Mouse (Mus musculus): ENCODE measurements around the gene Scd1. TPM values are rescaled to one million over a fixed set of nuclear protein-coding genes. Genes with fewer than 3 reads are reported as not detected.
A peak's percentile ranks its signal among the peaks of the same experiment; 100 is the strongest.

The Scd1 gene
- polyA plus RNA-seq, 1 experiment from 2014 or later: 2.8 TPM

DNA sequence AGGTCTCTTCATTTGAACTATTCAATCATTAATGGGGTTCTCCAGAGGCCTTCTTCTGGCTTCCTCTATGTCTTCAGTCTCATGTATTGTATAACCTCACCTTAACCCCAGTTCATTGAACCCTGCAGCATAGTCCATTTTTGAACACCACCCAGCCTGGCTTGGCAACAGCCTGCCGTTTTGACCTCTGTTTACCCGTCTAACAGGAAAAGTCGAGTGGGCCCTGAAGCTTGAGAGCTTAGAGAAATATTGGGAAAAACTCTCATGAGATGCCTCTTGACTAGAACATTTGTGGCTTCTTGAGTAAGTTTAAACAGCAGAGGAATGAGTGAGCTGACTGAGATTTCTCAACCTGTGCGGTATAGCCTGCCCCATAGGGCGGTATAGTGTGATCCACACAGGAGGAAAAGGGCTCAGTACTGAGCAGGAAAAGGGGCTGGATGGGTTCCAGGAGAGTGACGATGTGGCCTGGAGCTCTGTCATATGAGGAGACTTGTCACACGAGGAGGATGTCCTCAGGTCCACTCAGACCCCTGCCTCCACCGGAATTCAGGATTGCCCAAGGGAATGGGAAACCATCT, 14.5 kb upstream of the Scd1 start:
- DNase-seq (ENCODE audit: low spot score): no peak

DNA sequence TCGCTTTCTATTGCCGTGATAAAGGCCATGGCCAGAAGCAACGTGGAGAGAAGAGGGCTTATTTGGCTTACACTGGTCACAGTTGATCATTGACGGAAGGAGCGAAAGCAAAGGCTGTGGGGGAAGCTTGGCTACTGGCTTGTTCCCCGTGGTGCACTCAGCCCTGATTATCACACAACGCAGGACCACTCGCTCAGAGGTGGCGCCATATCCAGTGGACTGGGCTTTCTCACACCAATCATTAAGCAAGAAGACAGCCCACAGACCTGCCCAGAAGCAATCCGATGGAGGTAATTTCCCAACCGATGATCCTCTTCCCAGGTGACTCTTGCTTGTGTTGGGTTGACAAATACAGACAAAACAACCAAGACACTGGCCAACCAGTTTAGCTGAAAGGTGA, 11.9 kb upstream of the Scd1 start:
- no peak overlapping the region for H3K27ac ChIP-seq (ENCODE audit: low read depth, low read length)
- no peaks in the 10 kb centered on the region for H3K27me3 ChIP-seq (replicated peaks; ENCODE audit: control insufficient read depth, insufficient read depth, low read length)
- no peaks in the 10 kb centered on the region for H3K36me3 ChIP-seq (ENCODE audit: control insufficient read depth, insufficient read depth, low read length)
- H3K9ac ChIP-seq (ENCODE audit: low read length): no peak overlapping the region
- WGBS: 55% methylated on average over 11 of the region's 11 CpGs
- H3K4me2 ChIP-seq (ENCODE audit: low read length): no peak overlapping the region
- no peaks in the 10 kb centered on the region for H3K4me1 ChIP-seq (ENCODE audit: control insufficient read depth, insufficient read depth, low read length)
- ATAC-seq (no peak), DNase-seq (ENCODE audit: low spot score) (no peak)
- H3K4me3 ChIP-seq (ENCODE audit: low read depth, low read length): no peak overlapping the region
- no peaks in the 10 kb centered on the region for H3K9me3 ChIP-seq (replicated peaks; ENCODE audit: control insufficient read depth, low read length)

More for the DNA sequence above, 14.5 kb upstream of the Scd1 start:
- Histone ChIP-seq H3K36me3 (ENCODE audit: control insufficient read depth, insufficient read depth, low read length) (no peaks in the 10 kb centered on the region), H3K4me3 (ENCODE audit: low read depth, low read length) (no peak overlapping the region), H3K9ac (ENCODE audit: low read length) (no peak overlapping the region), H3K27ac (ENCODE audit: low read depth, low read length) (no peak overlapping the region), H3K27me3 (replicated peaks; ENCODE audit: control insufficient read depth, insufficient read depth, low read length) (no peaks in the 10 kb centered on the region), H3K4me1 (ENCODE audit: control insufficient read depth, insufficient read depth, low read length) (no peaks in the 10 kb centered on the region), H3K9me3 (replicated peaks; ENCODE audit: control insufficient read depth, low read length) (no peaks in the 10 kb centered on the region), H3K4me2 (ENCODE audit: low read length) (no peak overlapping the region)
- 88% methylated on average over 8 of the region's 8 CpGs for WGBS
- ATAC-seq: no peak

DNA sequence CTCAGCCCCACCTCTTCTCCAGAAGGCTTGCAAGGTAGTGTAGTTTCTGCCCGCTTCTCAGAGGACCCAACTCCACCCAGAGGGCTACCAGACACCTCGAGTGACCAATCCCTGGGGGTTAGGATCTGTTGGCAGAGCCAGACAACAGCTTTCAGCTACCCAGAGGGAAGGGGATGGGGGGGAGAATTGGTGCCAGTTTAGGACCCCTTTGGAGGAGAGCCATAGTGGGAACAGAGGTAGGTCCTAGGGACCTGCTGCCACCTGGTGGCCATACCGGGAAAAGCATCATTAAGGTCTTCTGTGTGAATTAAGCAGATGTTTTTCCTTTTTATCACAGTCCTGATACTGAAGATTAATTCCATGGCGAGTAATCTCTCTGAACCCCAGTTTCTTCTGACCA, 11.3 kb upstream of the Scd1 start:
- WGBS: 20% methylated on average over 4 of the region's 4 CpGs
- Histone ChIP-seq H3K27me3 (replicated peaks; ENCODE audit: control insufficient read depth, insufficient read depth, low read length) (no peaks in the 10 kb centered on the region), H3K9me3 (replicated peaks; ENCODE audit: control insufficient read depth, low read length) (no peaks in the 10 kb centered on the region), H3K9ac (ENCODE audit: low read length) (no peak overlapping the region), H3K4me2 (ENCODE audit: low read length) (no peak overlapping the region), H3K4me3 (ENCODE audit: low read depth, low read length) (no peak overlapping the region), H3K36me3 (ENCODE audit: control insufficient read depth, insufficient read depth, low read length) (no peaks in the 10 kb centered on the region), H3K4me1 (ENCODE audit: control insufficient read depth, insufficient read depth, low read length) (no peaks in the 10 kb centered on the region), H3K27ac (ENCODE audit: low read depth, low read length) (no peak overlapping the region)
- DNase-seq (ENCODE audit: low spot score): peak; percentile 87
- no peak; the same call in 1 of the 2 replicates for ATAC-seq

DNA sequence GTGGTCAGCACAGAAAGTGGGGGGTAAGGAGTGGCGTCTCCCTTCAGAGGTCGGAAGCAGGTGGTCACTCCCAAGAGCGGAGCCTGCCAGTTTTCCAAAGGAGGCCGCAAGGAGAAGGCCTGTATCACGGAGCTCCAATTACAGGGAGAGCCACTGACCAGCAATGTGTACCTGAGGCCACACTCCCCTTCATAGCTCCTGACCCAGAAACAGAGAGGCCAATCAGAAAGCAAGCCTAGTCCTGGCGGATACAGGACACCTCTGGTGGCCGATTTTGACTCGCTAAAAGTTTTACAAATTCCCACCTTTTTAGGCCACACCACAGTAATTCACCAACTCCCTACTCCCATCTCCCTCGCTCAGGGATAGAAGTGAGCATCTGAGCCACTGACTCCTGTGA, 10.9 kb upstream of the Scd1 start:
- H3K9ac ChIP-seq (ENCODE audit: low read length): no peak overlapping the region
- H3K27me3 ChIP-seq (replicated peaks; ENCODE audit: control insufficient read depth, insufficient read depth, low read length): no peaks in the 10 kb centered on the region
- no peaks in the 10 kb centered on the region for H3K36me3 ChIP-seq (ENCODE audit: control insufficient read depth, insufficient read depth, low read length)
- H3K4me2 ChIP-seq (ENCODE audit: low read length): no peak overlapping the region
- H3K4me3 ChIP-seq (ENCODE audit: low read depth, low read length): no peak overlapping the region
- H3K27ac ChIP-seq (ENCODE audit: low read depth, low read length): no peak overlapping the region
- no peak for ATAC-seq
- 63% methylated on average over 9 of the region's 9 CpGs for WGBS
- H3K9me3 ChIP-seq (replicated peaks; ENCODE audit: control insufficient read depth, low read length): no peaks in the 10 kb centered on the region
- no peak for DNase-seq (ENCODE audit: low spot score)
- H3K4me1 ChIP-seq (ENCODE audit: control insufficient read depth, insufficient read depth, low read length): no peaks in the 10 kb centered on the region

DNA sequence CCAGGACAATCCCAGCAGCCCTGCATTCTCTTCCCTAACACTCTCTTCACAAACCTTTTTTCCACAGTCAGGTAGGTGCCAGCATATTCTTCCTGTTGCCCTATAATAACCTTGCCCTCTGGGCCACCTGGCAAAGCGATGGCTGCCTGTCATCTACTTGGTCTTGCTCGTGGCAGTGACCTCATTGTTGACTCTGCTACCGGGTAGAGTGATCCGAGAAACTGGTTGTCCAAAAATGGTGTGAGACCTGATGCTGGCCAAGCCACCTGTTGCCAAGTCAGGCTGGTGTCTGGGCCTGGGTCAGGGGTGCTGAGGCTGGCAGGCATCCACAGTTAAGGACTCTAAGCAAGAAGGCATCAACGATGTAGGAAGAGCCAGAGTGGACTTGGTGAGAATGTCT, 10.4 kb upstream of the Scd1 start:
- Histone ChIP-seq H3K9me3 (replicated peaks; ENCODE audit: control insufficient read depth, low read length) (no peaks in the 10 kb centered on the region), H3K4me2 (ENCODE audit: low read length) (no peak overlapping the region), H3K9ac (ENCODE audit: low read length) (no peak overlapping the region), H3K4me3 (ENCODE audit: low read depth, low read length) (no peak overlapping the region), H3K4me1 (ENCODE audit: control insufficient read depth, insufficient read depth, low read length) (no peaks in the 10 kb centered on the region), H3K27me3 (replicated peaks; ENCODE audit: control insufficient read depth, insufficient read depth, low read length) (no peaks in the 10 kb centered on the region), H3K36me3 (ENCODE audit: control insufficient read depth, insufficient read depth, low read length) (no peaks in the 10 kb centered on the region), H3K27ac (ENCODE audit: low read depth, low read length) (no peak overlapping the region)
- DNase-seq (ENCODE audit: low spot score) (no peak), ATAC-seq (no peak)
- WGBS: 88% methylated on average over 5 of the region's 5 CpGs

DNA sequence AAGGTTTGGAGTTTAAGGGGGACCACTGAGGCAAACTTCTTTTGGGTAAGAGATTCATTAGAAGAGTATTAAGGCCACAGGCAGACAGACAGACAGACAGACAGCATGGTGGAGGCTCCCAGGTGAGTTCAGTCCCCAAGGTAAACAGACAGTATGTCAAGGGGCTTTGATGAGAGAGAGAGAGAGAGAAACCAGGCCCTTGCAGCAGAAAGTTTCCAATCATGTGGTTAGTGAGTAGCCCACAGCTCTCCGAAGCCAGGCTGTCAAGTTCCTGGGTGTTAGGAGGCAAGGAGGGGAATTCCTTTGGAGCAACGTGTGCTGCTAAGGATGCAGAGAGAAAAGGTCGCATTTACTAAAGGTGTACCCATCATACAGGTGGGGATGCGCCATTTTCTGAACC, 9.8 kb upstream of the Scd1 start:
- 64% methylated on average over 4 of the region's 4 CpGs for WGBS
- no peaks in the 10 kb centered on the region for H3K9me3 ChIP-seq (replicated peaks; ENCODE audit: control insufficient read depth, low read length)

DNA sequence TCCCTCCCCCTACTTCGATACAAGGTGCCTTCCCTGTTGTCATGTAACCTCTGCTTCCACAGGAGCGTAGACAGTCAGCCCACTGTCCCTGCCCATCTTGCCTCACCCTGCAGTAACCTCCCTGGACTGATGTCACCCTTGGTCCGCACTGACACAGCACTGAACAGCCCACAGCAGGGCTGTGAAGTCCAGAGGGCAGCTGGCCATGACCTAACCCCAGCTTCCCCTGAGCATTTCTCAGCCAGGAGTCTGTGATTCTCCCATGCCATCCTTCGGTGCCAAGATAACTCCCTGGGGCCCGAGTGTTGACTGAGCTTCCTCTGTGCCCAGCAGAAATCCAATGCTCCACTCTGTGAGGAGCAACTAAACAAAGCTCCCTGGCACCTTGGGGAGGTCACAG, 8.6 kb upstream of the Scd1 start:
- Histone ChIP-seq H3K4me2 (ENCODE audit: low read length) (no peak overlapping the region), H3K27ac (ENCODE audit: low read depth, low read length) (no peak overlapping the region), H3K4me1 (ENCODE audit: control insufficient read depth, insufficient read depth, low read length) (no peaks in the 10 kb centered on the region), H3K9ac (ENCODE audit: low read length) (no peak overlapping the region), H3K9me3 (replicated peaks; ENCODE audit: control insufficient read depth, low read length) (no peaks in the 10 kb centered on the region), H3K36me3 (ENCODE audit: control insufficient read depth, insufficient read depth, low read length) (no peaks in the 10 kb centered on the region), H3K4me3 (ENCODE audit: low read depth, low read length) (no peak overlapping the region), H3K27me3 (replicated peaks; ENCODE audit: control insufficient read depth, insufficient read depth, low read length) (no peaks in the 10 kb centered on the region)
- 87% methylated on average over 5 of the region's 5 CpGs for WGBS
- DNase-seq (ENCODE audit: low spot score) (no peak), ATAC-seq (no peak)

More for the DNA sequence above, 9.8 kb upstream of the Scd1 start:
- H3K9ac ChIP-seq (ENCODE audit: low read length): no peak overlapping the region
- no peak overlapping the region for H3K27ac ChIP-seq (ENCODE audit: low read depth, low read length)
- no peaks in the 10 kb centered on the region for H3K27me3 ChIP-seq (replicated peaks; ENCODE audit: control insufficient read depth, insufficient read depth, low read length)
- DNase-seq (ENCODE audit: low spot score) (no peak), ATAC-seq (no peak)
- no peaks in the 10 kb centered on the region for H3K36me3 ChIP-seq (ENCODE audit: control insufficient read depth, insufficient read depth, low read length)
- H3K4me3 ChIP-seq (ENCODE audit: low read depth, low read length): no peak overlapping the region
- H3K4me2 ChIP-seq (ENCODE audit: low read length): no peak overlapping the region
- no peaks in the 10 kb centered on the region for H3K4me1 ChIP-seq (ENCODE audit: control insufficient read depth, insufficient read depth, low read length)

DNA sequence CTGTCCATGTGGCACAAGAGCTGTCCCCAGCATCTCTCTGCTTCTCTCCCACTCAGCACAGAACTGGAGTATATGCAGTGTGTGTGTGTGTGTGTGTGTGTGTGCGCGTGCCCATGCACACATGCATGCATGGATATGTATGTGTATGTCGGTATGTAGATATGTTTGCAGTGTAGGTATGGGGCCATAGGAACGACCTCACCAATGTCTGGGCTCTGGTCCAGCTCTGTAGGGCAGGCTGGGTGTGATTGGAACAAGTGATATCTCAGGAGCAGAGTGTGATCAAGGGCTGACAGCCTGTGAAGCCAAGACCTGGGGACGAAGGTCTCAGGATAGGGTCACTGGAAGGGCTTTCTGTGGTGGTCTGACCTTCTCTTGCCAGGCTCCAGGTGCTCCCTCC, 7.8 kb upstream of the Scd1 start:
- 92% methylated on average over 5 of the region's 5 CpGs for WGBS
- no peaks in the 10 kb centered on the region for H3K36me3 ChIP-seq (ENCODE audit: control insufficient read depth, insufficient read depth, low read length)

DNA sequence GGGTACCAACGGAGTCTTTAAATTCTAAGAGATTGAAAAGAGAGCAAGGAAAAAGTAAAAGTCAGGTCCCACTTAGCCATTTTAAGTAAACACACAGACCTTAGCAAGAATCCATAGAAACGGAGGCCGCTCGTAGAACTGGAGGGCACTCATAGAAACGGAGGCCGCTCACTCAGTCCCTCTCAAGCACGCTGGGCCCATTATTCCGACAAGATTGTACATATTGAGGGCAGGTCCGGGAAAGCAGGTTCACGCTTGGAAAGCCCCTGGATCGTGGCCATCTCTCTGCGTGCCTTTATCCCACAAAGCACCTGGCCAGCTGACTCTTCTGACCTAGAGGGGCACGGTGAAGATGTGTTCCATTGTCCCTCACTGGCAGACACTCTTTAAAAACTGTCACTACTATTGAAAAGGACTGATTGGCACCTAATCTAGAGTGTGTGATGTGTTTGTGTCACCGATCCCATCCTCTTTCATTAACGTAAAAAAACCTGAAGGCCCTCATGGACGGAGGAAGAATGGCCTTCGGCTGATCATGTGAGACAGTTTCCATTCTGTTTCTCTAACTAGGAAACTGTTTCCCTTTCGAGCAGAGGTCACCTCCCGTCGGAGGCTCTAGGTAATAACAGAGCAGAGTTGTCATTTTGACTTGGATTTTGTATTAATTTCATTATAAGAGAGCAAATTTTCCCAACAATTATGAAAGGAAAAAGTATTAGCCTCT, 2.8 kb upstream of the Scd1 start:
- no peaks in the 10 kb centered on the region for H3K27me3 ChIP-seq (replicated peaks; ENCODE audit: control insufficient read depth, insufficient read depth, low read length)
- no peaks in the 10 kb centered on the region for H3K36me3 ChIP-seq (ENCODE audit: control insufficient read depth, insufficient read depth, low read length)
- no peak overlapping the region for H3K9ac ChIP-seq (ENCODE audit: low read length)
- H3K4me1 ChIP-seq (ENCODE audit: control insufficient read depth, insufficient read depth, low read length): peaks cover 4% of the 10 kb centered on the region
- H3K9me3 ChIP-seq (replicated peaks; ENCODE audit: control insufficient read depth, low read length): no peaks in the 10 kb centered on the region
- WGBS: 85% methylated on average over 20 of the region's 20 CpGs
- H3K4me3 ChIP-seq (ENCODE audit: low read depth, low read length): no peak overlapping the region
- no peak overlapping the region for H3K4me2 ChIP-seq (ENCODE audit: low read length)
- no peak for DNase-seq (ENCODE audit: low spot score)
- no peak for ATAC-seq
- no peak overlapping the region for H3K27ac ChIP-seq (ENCODE audit: low read depth, low read length)

More for the DNA sequence above, 7.8 kb upstream of the Scd1 start:
- H3K9me3 ChIP-seq (replicated peaks; ENCODE audit: control insufficient read depth, low read length): no peaks in the 10 kb centered on the region
- H3K4me3 ChIP-seq (ENCODE audit: low read depth, low read length): no peak overlapping the region
- H3K4me2 ChIP-seq (ENCODE audit: low read length): no peak overlapping the region
- DNase-seq (ENCODE audit: low spot score) (no peak), ATAC-seq (no peak)
- no peaks in the 10 kb centered on the region for H3K27me3 ChIP-seq (replicated peaks; ENCODE audit: control insufficient read depth, insufficient read depth, low read length)
- H3K9ac ChIP-seq (ENCODE audit: low read length): no peak overlapping the region
- no peak overlapping the region for H3K27ac ChIP-seq (ENCODE audit: low read depth, low read length)
- no peaks in the 10 kb centered on the region for H3K4me1 ChIP-seq (ENCODE audit: control insufficient read depth, insufficient read depth, low read length)

All from forebrain, embryonic 14.5 days (tissue).